Mouse (Mus musculus) left cerebral cortex, adult 8-10 months (tissue): ENCODE measurements around the gene Hdac4. TPM values are rescaled to one million over a fixed set of nuclear protein-coding genes. Genes with fewer than 3 reads are reported as not detected.

Experiments
- DNase-seq, 2 experiments: peaks; one replicate each; pipeline ENCODE4 v3.0.0; 2022; ENCODE audit warnings: low spot score in 2 of 2
- total RNA-seq, 4 experiments: library from RNA; stranded (reverse); gene quantifications; 2 replicates each; pipeline ENCODE4 v1.2.4; 2022

The Hdac4 gene
- total RNA-seq = 10 to 100 TPM; 81.5 to 98.0 (median 88.2) TPM

DNA sequence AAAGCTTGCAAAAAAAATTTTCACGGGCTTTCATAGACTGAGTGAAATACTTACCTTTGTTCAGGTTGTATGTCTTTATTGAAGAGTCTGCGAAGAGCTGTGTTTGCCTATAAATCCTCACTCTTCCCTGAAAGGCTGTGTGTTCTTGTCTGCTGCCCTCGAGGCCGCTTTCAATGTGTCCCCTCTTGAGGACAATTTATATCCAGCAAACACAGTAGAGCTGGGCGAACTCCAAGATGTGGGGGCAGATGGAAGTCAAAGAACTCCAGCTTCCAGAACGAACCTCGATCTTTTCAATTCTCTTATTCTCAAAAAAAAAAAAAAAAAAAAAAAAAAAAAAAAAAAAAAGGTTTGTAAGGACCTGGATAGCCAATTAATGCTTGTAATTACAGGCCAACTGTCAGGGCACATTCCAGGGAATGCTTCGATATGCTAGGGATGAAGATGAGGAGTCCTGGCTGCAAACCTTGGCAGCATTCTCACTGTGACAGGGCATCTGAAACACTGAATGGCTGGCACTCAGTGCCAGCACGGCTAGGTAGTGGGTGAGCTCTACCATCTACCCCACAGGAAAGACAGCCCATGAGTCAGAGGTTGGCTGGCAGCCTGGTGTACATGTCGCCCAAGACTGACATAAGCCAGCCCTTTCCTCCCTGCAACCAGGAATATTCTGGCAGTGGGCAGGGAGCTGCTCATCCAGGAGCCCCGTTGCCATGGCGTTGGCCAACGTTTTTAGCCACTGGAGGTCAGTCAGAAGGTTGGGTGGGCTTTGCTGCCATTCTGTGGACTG lies at the start of gene Hdac4:
Gene Hdac4 (minus strand): TSS at position 340 of the 790 bp plus-strand sequence.
- DNase-seq = peak in 1 of 2 experiments; percentile 63

DNA sequence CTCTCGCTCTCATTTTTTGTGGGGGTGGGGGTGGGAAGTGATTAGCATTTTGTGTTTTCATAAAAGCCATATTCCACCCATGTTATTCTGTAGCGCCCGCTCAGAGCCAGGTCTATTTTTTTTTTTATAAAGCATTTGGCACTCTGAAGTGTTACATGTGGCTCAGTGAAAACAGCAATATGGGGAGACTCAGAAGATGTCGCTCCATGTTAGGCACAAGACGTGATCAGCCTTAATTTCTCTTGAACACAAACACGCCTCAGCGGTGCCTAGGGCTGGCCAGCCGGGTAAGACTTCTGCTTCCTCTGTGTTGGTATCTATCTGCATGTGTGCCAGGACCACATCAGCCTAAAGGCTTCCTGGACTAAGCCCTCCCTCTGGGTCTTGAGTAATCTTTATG lies 48.0 kb upstream of the Hdac4 start:
- DNase-seq = no peak

GRCm38 (mm10) chr1:92240072-92240471 lies 44.6 kb upstream of the Hdac4 start:
- no peak for DNase-seq

- DNase-seq = no peak
Measured at GRCm38 (mm10) chr1:92235600-92235999, 40.1 kb upstream of the Hdac4 start.

DNA sequence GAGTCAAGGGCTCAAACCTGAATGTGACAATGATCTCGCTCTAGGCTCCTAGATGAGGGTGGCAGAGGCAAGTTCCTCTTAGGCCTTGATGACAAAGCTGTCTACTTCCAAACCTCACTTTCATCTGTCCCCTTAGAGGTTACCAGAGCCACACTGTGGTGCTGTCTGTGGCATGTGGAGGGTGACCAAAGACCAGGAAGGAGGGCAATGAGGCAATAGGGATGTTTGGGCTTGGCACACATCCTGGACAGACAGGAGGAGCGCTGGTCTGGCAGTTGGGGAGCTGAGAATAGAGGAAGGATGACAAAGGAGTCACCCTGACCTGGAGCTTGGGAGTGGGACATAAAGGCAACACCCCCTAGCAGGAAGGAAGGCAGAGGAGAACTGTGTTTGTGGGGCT lies 29.8 kb upstream of the Hdac4 start:
- no peak for DNase-seq

GRCm38 (mm10) chr1:92223956-92224891 lies 28.7 kb upstream of the Hdac4 start:
- DNase-seq = peak; percentile 32 to 52

DNA sequence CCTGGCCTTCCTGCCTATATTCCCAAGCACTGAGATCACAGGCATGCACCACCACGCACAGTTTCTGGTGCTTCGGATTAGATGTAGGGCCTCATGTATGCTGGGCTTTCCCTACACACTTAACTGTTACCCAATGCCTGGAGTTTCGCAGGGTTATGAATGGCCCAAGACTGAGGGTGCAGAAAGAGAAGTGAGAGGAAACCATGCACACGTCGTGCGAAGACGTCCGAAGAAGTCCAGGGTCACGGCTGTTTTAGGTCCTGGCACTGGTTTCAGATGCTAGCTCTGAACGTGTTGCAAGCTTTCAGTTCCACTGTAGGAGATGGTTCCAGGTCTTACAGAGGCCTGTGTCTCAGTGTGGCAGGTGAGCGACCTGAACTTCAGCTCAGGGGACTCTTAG lies 21.2 kb upstream of the Hdac4 start:
- no peak for DNase-seq

DNA sequence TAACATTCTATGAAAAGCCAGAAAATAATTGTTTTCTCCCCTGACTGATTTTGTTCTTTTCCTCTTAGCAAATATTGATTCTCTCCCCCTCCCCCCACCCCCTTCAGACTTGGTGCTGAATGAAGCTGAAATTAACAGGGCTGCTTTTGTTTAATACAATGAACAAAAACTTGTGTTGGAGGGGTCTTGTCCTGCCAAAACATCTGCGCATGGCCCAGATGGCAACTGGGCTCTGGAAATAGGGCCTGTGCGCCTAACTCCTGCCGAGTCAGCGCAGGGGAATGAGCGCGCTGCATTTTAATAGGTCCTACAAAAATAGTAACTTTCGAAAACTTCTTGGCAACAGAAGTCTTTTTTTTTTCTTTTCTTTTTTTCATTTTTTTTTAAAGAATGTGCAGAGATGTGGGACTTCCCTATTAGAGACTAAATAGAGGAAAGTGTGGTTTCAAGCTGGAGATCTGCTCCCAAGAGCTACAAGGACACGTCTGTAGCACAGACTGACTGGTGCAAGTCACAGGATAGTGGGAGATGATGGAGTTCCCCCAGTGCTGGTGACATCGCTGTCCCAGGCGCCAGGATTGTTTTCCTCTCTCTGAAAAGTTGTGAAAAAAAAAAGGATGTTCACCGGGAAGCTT lies 20.6 kb upstream of the Hdac4 start:
- peak in 1 of 2 experiments; percentile 45 for DNase-seq

DNA sequence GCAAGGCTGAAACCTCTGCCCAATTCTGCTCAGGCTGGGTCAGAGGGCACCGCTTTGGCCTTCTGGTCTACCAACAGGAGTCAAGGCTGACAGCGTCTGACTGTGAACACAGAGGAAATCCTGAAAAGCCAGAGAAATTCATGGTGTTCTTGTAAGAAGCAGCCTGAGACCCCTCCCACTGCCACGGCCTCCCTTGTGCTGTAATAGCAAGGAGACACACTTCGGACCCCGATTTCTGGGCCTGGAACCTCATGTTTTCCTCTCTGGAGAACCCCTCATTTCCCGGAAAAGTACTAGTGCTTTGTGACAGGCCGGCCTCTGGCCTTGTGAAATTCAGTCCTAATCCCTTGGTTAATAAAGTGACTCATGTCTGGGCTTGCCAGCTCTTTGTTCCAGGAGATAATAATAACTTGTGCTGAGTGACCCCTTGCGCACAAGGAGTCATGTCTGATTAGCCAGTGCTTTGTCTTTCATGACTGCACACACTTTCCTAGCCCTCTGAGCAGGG lies 19.7 kb upstream of the Hdac4 start:
- DNase-seq = no peak

DNA sequence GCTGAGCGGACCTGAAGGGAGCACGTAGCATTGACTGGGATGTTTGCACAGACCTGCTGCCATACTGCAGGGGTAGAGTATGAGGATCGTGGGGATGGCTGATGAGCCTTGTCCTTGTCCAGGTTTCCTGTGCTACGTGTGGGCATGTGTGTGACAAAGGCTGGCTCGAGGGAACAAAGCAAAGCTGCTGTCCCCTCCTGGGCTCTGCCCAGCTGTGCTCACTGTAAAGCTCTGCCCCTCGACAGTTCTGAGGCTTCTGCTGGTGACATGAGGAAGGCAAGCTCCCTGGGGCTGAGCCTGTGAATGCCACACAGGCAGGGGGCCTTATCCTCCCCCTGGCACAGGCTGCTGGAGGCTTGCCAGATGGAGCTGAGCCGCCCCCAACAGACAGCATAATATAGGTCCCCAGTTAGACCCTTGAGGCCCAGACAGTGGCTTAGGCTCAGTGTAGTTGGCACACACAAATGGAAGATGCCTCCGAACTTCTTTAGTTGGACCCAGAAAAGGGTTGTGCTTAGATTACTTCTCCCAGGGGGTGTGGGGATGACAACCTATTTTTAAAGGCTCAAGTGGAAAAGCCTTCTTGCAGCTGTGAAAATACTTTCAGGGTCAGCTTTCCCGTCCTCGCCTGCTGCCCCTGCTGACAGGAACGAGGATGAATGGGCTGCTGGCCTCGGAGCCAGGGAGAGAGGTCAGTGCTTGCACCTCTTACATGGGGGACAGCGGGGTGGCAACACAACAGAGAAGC lies 16.7 kb upstream of the Hdac4 start:
- DNase-seq = no peak

DNA sequence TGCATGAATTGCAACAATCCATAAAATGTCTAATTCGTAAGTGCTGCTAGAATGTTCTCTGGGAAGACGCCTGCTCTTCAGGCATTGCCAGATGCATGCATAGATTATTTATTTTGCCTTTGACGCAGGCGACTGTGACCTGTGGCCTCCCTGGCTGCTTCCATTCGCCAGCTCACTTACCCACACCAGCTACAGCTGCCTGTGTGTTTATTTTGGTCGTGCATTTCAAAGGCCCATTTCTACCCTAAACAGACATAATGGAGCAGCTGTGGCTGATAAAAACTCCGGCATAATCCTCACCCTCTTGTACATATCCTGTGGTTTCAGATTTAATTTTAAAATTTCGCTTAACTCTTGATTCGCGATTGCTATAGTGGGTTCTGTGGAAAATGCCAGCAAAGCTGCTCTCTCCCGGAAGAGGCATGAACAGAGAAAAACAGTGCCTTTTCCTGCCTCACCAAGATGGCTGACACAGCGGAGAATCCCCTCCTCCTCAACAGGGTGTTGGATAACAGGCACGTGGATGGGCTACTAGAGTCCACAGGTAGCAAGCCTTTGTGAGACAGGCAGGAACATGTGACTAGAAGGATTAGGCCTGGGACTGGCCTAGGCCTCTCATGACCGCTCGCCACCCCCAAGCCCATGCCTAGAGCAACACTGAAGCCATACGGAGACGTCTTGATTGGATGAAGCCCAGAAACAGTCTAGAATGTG lies 7.3 kb upstream of the Hdac4 start:
- DNase-seq = no peak

- no peak for DNase-seq
Measured at GRCm38 (mm10) chr1:92190463-92190862, 5.0 kb downstream of the Hdac4 start.

DNA sequence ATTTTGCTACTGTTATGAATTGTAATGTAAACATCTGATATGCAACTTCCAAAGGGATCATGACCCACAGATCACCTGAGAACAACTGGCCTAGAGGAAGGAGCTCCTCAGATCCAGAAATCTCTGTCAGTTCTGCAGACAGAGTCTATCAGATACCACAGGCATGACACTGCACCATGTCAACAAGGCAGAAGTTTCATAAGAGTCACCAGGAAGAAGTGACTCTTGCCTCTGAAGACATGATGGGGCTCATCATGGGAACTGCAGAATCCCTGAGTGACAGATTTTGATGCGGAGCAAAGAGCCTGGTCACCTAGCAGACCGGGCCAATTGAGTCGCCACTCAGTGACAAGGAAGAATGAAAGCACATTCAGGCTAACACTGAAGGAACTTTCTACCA lies 8.4 kb downstream of the Hdac4 start:
- no peak for DNase-seq

GRCm38 (mm10) chr1:92184600-92184999 lies 10.9 kb downstream of the Hdac4 start:
- DNase-seq = no peak

GRCm38 (mm10) chr1:92183101-92183790 lies 12.3 kb downstream of the Hdac4 start:
- no peak for DNase-seq

DNA sequence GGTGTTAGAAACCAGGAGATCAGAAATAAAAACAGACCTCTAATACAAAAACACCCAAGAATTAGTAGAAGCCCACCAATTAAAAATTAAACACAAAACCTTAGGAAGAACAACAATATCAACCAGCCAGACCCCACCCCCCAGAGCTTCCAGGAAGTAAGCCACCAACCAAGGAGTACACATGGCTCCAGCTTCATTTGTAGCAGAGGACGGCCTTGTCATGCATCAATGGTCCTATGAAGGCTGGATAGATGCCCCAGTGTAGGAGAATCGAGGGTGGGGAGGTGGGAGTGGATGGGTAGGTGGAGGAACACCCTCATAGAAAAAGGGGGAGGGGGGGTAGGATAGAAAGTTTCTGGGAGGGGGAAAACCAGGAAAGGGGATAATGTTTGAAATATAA lies 13.5 kb downstream of the Hdac4 start:
- no peak for DNase-seq

- DNase-seq = peak; percentile 99 to 100
Measured at GRCm38 (mm10) chr1:92180141-92181137, 15.1 kb downstream of the Hdac4 start.

- DNase-seq = peak; percentile 34 to 46
Measured at GRCm38 (mm10) chr1:92179489-92180006, 16.0 kb downstream of the Hdac4 start.
